Mouse (Mus musculus) ES-E14 (cell line): ENCODE measurements around the gene Peak1.

ENCODE experiments used
- CHD2 ChIP-seq: IDR thresholded peaks from 2 replicates; pipeline ENCODE4 v1.6.1; 2014; ENCODE audit warnings: mild to moderate bottlenecking, low read depth, low read length, inconsistent platforms
- HCFC1 ChIP-seq: IDR thresholded peaks from 2 replicates; pipeline ENCODE4 v1.6.1; 2012; ENCODE audit warnings: low read length, inconsistent platforms, borderline replicate concordance; ENCODE audit not compliant: insufficient read depth
- MAFK ChIP-seq: IDR thresholded peaks from 2 replicates; pipeline ENCODE4 v1.6.1; 2014; ENCODE audit warnings: mild to moderate bottlenecking, low read depth, low read length, inconsistent platforms; ENCODE audit not compliant: insufficient read depth
- ZNF384 ChIP-seq: IDR thresholded peaks from 2 replicates; pipeline ENCODE4 v1.6.1; 2012; ENCODE audit warnings: low read depth, low read length, inconsistent platforms

DNA sequence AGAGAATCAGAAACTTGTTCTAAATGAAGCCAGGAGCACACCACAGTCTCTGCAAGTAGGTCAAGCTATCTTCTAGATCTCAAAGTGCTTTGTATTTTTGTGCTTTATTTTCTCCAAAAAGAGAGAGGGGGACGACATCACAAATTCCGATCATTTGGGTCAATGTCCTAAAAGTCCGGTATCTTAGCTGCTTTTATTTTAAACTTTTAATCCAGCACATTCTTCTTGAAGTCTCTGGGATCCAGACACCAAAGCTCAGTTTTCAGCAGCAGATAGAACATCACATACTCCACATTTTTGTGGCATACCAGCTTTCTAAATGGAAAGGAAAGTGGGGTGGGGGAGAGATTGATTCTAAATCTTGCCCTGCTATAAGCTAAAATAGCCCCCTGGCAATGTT lies 183.3 kb downstream of the Peak1 start:
- TF ChIP-seq CHD2: no peak
- TF ChIP-seq ZNF384: no peak
- no peak for TF ChIP-seq MAFK
- TF ChIP-seq HCFC1: no peak
